Mouse (Mus musculus) lung, adult 2 months (tissue): ENCODE measurements around the gene Wnt10a.

ENCODE experiments used
- CTCF ChIP-seq: fragments of 200-500 bp; IDR thresholded peaks from 2 replicates; pipeline ENCODE4 v1.5.1; 2011; ENCODE audit warnings: mild to moderate bottlenecking, low read length, control low read depth; ENCODE audit not compliant: insufficient read depth
- POLR2A ChIP-seq: fragments of 200-500 bp; IDR thresholded peaks from 2 replicates; pipeline ENCODE4 v1.6.1; 2011; ENCODE audit warnings: low read depth, mild to moderate bottlenecking, control low read depth, low read length, borderline replicate concordance; ENCODE audit errors: extremely low read depth

DNA sequence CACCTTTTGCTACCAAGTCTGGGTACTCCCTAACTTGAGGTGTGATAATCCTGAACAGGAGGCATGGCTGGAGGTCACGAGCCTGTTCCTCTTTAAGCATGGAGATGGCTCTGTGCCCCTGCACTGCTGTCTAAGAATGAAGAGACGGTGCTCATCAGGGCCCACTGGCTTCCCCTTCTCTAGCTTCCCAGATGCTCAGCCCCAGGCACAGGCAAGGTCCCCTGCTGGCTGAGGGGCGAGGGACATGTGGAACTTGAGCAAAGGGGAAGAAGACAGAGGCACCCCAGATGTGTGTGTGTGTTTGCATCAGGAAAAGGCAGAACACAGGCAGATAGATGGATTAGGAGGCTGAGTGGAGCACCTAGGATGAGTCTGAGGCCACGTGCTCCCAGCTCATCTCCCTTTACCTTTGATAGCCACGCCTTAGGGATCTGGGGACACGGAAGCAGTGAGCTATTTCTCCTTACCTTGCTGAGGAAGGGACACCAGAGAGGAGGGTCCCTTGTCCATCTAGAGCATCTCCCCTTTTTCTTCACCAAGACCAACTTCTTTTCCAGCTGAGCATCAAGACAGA lies 2.6 kb upstream of the Wnt10a start:
- TF ChIP-seq POLR2A (no peak), CTCF (no peak)
